Mouse (Mus musculus) kidney, postnatal 0 days (tissue): Measurements from ENCODE around the gene Pax4. TPM values are rescaled to one million over a fixed set of nuclear protein-coding genes. Genes with fewer than 3 reads are reported as not detected.

Source experiments
- ATAC-seq: fragments of 200-750 bp; cut with Nextera tagmentation; replicated peaks from 2 replicates; pipeline ENCODE4 v1.8.0; 2017; ENCODE audit warnings: low read depth, moderate number of reproducible peaks, moderate TSS enrichment, moderate library complexity; ENCODE audit not compliant: low FRiP score
- DNase-seq: peaks from one replicate; pipeline ENCODE4 v3.0.0-alpha.2; 2016; ENCODE audit warnings: low spot score
- H3K27ac ChIP-seq: fragments of 300-500 bp; sonication (generic); 2 replicates; pipeline ENCODE4 v1.5.1; 2014; ENCODE audit warnings: mild to moderate bottlenecking
- H3K27me3 ChIP-seq: fragments of 300-500 bp; sonication (generic); 2 replicates; pipeline ENCODE4 v1.6.1; 2014; ENCODE audit warnings: low read length, mixed read lengths; ENCODE audit not compliant: insufficient read depth
- H3K36me3 ChIP-seq: fragments of 300-500 bp; sonication (generic); 2 replicates; pipeline ENCODE4 v1.6.1; 2014; ENCODE audit warnings: low read length, mixed read lengths; ENCODE audit not compliant: insufficient read depth
- H3K4me1 ChIP-seq: fragments of 300-500 bp; sonication (generic); replicated peaks from 2 replicates; pipeline ENCODE4 v1.6.1; 2014; ENCODE audit warnings: antibody characterized with exemption, low read length, mixed read lengths; ENCODE audit not compliant: insufficient read depth
- H3K4me2 ChIP-seq: fragments of 300-500 bp; sonication (generic); 2 replicates; pipeline ENCODE4 v1.6.1; 2014; ENCODE audit warnings: mild to moderate bottlenecking, low read length, moderate library complexity, mixed read lengths
- H3K4me3 ChIP-seq: fragments of 300-500 bp; sonication (generic); replicated peaks from 2 replicates; pipeline ENCODE4 v1.5.1; 2014; ENCODE audit warnings: low read depth, low read length
- H3K9ac ChIP-seq: fragments of 300-500 bp; sonication (generic); 2 replicates; pipeline ENCODE4 v1.6.1; 2014; ENCODE audit warnings: low read depth, low read length
- H3K9me3 ChIP-seq: fragments of 300-500 bp; sonication (generic); replicated peaks from 2 replicates; pipeline ENCODE4 v1.6.1; 2016; ENCODE audit warnings: low read length, inconsistent platforms, mixed read lengths
- CTCF ChIP-seq: IDR thresholded peaks from 2 replicates; pipeline ENCODE4 v1.5.1; 2016; ENCODE audit warnings: antibody characterized with exemption, low read depth, mild to moderate bottlenecking, moderate library complexity
- WGBS: fragments of 180-500 bp; shearing (Covaris S2); extraction: QIAGEN DNeasy Blood & Tissue Kit; methylation state at CpG from one replicate; pipeline ENCODE4 v1.1.7; 2014; 5-methylcytosine and 5-hydroxymethylcytosine counted together
- polyA plus RNA-seq: library from polyadenylated mRNA; unstranded; fragments of >200 nt; fragmentation: Nextera tagmentation; extraction: Ambion mirVana; gene quantifications from 2 replicates; pipeline ENCODE4 v1.2.1, GENCODE M21; 2015

The Pax4 gene
- polyA plus RNA-seq, 1 experiment from 2014 or later, result not detected

- no peak for TF ChIP-seq CTCF
- no peak overlapping the region for H3K9ac ChIP-seq
- peak overlapping the region; percentile 77; the same call in 1 of the 2 replicates for H3K27ac ChIP-seq
Measured at GRCm38 (mm10) chr6:28422651-28423290, 26.4 kb downstream of the Pax4 start.

GRCm38 (mm10) chr6:28421469-28422000 is 27.6 kb downstream of the Pax4 start:
- Histone ChIP-seq H3K9ac (peak overlapping the region; percentile 79), H3K9me3 (no peaks in the 10 kb centered on the region), H3K4me3 (peak overlapping the region; percentile 73)

More at GRCm38 (mm10) chr6:28422651-28423290, 26.4 kb downstream of the Pax4 start:
- Histone ChIP-seq H3K4me2 (peak overlapping the region; percentile 78; the same call in 1 of the 2 replicates), H3K36me3 (peaks cover 15% of the 10 kb centered on the region; the same call in 1 of the 2 replicates), H3K9me3 (no peaks in the 10 kb centered on the region), H3K27me3 (no peaks in the 10 kb centered on the region), H3K4me1 (peaks cover 28% of the 10 kb centered on the region), H3K4me3 (0 out of 2 replicates have a peak overlapping the region, but pooled peaks have one; percentile 97)
- ATAC-seq (no peak), DNase-seq (no peak)
- WGBS, result 70% methylated on average over 15 of the region's 15 CpGs

GRCm38 (mm10) chr6:28420865-28421264 is 28.3 kb downstream of the Pax4 start:
- TF ChIP-seq CTCF, result no peak
- peaks cover 13% of the 10 kb centered on the region; the same call in 1 of the 2 replicates for H3K36me3 ChIP-seq
- peaks cover 28% of the 10 kb centered on the region for H3K4me1 ChIP-seq
- H3K4me2 ChIP-seq, result peak overlapping the region; percentile 95
- peak overlapping the region; percentile 83; the same call in 1 of the 2 replicates for H3K27ac ChIP-seq
- DNase-seq, result no peak
- H3K9me3 ChIP-seq, result no peaks in the 10 kb centered on the region
- no peak for ATAC-seq
- H3K9ac ChIP-seq, result peak overlapping the region; percentile 79
- H3K4me3 ChIP-seq, result peak overlapping the region; percentile 73
- 13% methylated on average over 13 of the region's 13 CpGs for WGBS
- H3K27me3 ChIP-seq, result no peaks in the 10 kb centered on the region

More at GRCm38 (mm10) chr6:28421469-28422000, 27.6 kb downstream of the Pax4 start:
- no peaks in the 10 kb centered on the region for H3K27me3 ChIP-seq
- peak; percentile 96 for DNase-seq
- 0% methylated on average over 27 of the region's 27 CpGs for WGBS
- ATAC-seq, result peak; percentile 93
- peak; percentile 83 for TF ChIP-seq CTCF
- peak overlapping the region; percentile 83 for H3K27ac ChIP-seq
- peaks cover 28% of the 10 kb centered on the region for H3K4me1 ChIP-seq
- peaks cover 16% of the 10 kb centered on the region; the same call in 1 of the 2 replicates for H3K36me3 ChIP-seq
- H3K4me2 ChIP-seq, result peak overlapping the region; percentile 95

GRCm38 (mm10) chr6:28420361-28420760 is 28.8 kb downstream of the Pax4 start:
- ATAC-seq, result no peak
- Histone ChIP-seq H3K27ac (no peak overlapping the region), H3K36me3 (peaks cover 12% of the 10 kb centered on the region; the same call in 1 of the 2 replicates), H3K27me3 (no peaks in the 10 kb centered on the region), H3K4me1 (peaks cover 28% of the 10 kb centered on the region), H3K9ac (peak overlapping the region; percentile 79; the same call in 1 of the 2 replicates), H3K4me3 (peak overlapping the region; percentile 73), H3K4me2 (peak overlapping the region; percentile 95), H3K9me3 (no peaks in the 10 kb centered on the region)
- no peak for TF ChIP-seq CTCF
- 77% methylated on average over 17 of the region's 17 CpGs for WGBS
- no peak for DNase-seq

- 55% methylated on average over 2 of the region's 2 CpGs for WGBS
- no peaks in the 10 kb centered on the region for H3K9me3 ChIP-seq
- H3K27ac ChIP-seq, result no peak overlapping the region
- peaks cover 28% of the 10 kb centered on the region for H3K4me1 ChIP-seq
- no peaks in the 10 kb centered on the region for H3K27me3 ChIP-seq
- peaks cover 12% of the 10 kb centered on the region; the same call in 1 of the 2 replicates for H3K36me3 ChIP-seq
- H3K4me3 ChIP-seq, result no peak overlapping the region
- no peak for ATAC-seq
- H3K9ac ChIP-seq, result 0 out of 2 replicates have a peak overlapping the region, but pooled peaks have one; percentile 1
- no peak for TF ChIP-seq CTCF
- peak overlapping the region; percentile 95 for H3K4me2 ChIP-seq
- DNase-seq, result no peak
Measured at GRCm38 (mm10) chr6:28419673-28420072, 29.5 kb downstream of the Pax4 start.

GRCm38 (mm10) chr6:28418449-28418848 is 30.7 kb downstream of the Pax4 start:
- TF ChIP-seq CTCF, result peak; percentile 23; the same call in 1 of the 2 replicates
- H3K36me3 ChIP-seq, result peaks cover 12% of the 10 kb centered on the region; the same call in 1 of the 2 replicates
- no peak overlapping the region; the same call in 1 of the 2 replicates for H3K27ac ChIP-seq
- H3K9me3 ChIP-seq, result no peaks in the 10 kb centered on the region
- no peak overlapping the region for H3K9ac ChIP-seq
- WGBS, result 67% methylated on average over 14 of the region's 14 CpGs
- no peaks in the 10 kb centered on the region for H3K27me3 ChIP-seq
- H3K4me3 ChIP-seq, result no peak overlapping the region; the same call in 1 of the 2 replicates
- peak overlapping the region; percentile 35 for H3K4me2 ChIP-seq
- peak; percentile 91 for DNase-seq
- peaks cover 25% of the 10 kb centered on the region for H3K4me1 ChIP-seq
- no peak for ATAC-seq
